Mouse (Mus musculus) kidney, postnatal 36 days (tissue): ENCODE data around the gene Slk.

Experiments used
- DNase-seq, 2 experiments: peaks; one replicate each; pipeline ENCODE4 v3.0.0; 2021 to 2022; ENCODE audit warnings: mixed read lengths in 2 of 2

Gene Slk

DNA sequence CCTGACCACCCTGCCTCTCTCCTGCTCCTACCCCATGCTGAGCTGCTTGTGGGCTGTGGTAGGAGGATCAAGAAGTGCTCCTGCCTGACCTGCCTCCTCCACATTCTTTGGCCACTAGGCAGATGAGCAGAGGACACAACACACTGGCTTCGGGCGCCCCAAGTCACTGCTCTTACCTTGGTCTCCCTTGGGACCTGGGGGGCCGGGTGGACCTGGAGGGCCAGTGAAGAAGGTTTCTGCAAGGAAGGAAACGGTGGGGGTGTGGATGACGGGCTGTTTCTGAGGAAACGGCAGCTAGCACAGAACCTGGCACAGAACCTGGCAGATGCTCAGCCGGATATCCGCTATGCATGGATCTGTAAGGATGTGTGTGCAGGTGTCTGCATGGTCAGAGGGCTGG is 73.7 kb downstream of the Slk start:
- DNase-seq, result no peak

DNA sequence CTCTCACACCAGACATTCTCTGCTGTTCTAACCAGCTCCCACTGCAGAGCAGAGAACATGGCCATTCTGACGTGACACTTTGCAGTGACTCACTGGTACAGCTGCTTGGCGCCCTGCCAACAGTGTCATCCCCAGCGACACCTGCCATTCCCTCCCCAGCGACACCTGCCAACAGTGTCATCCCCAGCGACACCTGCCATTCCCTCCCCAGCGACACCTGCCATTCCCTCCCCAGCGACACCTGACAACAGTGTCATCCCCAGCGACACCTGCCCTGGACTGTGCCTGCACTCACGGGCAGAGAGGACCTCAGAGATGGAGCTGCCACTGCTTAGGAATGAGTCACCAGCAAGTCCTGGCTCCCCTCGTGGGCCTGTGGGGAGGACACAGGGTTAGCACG is 75.4 kb downstream of the Slk start:
- no peak for DNase-seq

DNA sequence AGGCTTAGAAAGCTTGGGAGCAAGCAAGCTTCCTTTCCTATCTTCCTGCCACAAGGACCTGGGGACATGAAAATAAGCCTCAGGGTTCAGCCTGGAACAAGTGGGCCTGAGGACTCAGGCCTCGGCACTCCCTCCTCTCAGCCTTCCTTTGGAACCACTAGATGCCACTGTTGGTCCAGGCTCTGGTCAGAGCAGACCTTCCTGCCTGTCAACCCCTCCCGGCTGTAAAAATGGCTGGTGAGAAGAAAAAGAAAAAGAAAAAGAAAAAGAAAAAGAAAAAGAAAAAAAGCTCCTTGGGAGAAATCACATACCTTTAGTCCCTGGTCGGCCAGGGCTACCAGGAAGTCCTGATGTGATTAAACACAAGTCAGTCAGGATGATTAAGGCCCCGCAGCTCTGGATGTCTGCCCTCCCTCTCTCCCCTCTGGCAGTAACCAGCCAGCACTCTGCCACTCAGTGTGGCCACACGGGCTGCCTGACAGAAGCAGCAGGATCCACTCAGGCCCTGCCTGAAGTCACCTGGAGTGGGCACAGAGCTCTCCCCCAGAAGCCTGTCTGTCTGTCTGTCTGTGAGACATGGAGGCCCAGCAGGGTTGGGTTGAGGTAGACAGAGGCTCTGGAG is 79.5 kb downstream of the Slk start:
- DNase-seq, result peak; percentile 44 to 57

DNA sequence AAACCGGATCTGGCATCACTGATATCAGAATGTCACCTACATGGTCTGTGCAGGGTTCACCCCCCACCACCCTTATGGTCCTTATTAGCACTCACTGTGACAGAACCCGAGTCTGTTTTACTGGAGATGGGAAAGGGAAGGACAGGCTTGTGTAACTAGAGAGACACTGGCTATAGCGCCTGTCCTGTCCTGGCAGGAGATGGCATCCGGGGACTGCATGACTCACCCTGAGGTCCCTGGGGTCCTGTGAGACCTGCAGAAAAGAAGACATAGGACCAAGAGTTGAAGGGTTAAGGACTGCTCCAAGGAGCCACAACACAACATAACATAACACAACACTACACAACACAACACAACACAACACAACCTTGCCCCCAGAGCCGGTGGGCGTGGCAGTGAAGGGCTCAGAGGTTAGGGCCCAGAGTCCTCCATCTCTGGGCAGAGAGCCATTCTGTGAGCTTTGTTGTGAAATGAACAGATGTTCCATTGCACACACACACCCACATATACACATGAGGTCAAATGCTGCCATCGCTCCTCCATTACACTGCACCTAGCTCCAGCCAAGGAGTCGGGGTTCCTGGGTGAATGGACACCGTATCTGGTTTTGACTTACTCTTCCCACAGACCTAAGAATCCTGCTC is 80.4 kb downstream of the Slk start:
- DNase-seq, result no peak

DNA sequence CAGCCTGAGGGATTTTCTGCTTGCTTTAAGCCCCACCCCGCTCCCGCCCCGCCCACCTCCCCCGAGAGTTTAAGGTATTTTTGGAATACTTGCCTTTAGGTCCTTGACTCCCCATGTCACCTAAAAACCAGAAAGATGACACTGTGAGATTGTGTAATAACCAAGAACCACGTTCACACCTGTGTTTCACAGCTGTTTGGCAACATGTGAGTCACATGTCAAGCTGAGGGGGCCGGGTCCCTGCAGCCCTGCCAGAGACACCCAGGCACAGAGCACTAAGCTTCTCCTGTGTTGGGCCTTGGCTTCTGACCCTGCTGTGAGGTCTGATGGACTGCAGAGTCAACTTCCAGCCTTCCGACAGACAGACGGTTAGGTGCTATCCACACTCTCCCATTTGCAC is 88.1 kb downstream of the Slk start:
- no peak for DNase-seq

DNA sequence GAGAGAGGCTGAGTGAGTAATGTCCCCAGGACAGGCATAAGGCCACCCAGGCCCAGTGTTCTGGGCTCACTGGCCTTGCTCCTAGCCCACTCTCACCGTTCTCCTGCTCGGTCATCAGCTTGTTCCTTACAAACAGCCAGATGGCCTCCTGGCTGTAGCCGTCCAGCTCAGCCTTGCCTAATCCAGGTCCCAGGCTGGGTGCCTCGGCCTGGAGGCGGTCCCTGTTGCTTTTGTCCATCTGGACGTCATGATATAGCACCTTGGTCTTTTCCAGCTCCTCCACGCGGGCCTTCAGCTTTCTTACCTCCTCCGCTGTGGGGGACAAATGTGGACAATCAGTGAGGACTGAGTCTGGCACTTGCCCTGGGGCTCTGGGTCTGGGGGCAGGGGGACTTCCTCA is 88.9 kb downstream of the Slk start:
- DNase-seq, result no peak

DNA sequence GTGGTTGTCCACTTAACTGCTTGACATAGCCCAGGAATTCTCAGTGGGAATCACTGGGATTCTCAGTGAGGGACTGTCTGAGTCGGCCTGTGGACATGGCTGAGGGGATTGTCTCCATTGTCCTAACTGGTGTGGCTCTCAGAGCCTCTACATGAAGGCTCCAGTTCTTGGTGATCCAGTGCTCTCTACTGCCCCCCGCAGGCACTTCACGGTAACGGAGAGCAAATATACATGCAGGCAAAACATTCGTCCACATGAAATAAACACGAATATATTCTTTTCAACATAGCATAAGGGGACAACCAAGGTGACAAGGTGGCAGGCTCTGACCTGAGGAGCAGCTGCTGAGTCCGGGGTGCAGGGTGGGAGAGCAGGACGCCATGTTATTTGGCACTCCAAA is 94.9 kb downstream of the Slk start:
- peak; percentile 35 to 78 for DNase-seq

DNA sequence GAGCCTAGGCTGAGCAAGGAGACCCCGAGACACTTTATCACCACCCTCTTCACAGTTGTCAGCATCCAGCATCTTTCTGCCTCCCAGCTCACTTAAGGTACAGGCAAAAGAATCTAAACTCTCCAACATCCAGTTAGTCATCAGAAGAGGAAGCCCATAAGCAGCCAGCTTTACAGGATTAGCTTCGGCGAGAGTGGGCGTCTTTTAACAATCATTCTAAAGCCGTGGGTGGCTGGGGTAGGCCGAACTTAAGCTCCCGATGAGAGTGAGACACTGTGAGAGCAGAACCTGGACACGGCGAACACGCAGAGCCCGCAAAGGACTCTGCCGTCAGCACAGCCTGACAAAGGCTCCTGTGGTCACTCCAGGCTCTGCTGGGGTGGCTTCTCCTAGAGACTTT is 99.2 kb downstream of the Slk start:
- no peak for DNase-seq

DNA sequence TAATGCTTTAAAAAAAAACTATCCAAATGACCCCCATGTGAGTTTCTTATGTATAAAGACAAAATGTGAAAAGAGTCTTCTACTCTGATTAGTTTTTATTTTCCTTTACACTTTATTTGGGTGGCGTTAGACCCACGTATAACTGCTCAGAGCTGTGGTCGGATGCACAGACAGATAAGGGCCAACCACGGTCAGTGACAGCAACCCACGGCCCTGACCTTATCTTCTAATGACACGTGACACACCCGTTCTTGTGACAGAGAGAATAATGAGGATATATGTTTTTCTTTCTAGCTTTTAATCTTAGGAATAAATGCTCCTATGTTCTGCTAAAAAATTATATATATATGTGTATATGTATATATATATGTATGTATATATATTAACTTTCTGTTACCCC is 110.1 kb downstream of the Slk start:
- DNase-seq, result no peak

DNA sequence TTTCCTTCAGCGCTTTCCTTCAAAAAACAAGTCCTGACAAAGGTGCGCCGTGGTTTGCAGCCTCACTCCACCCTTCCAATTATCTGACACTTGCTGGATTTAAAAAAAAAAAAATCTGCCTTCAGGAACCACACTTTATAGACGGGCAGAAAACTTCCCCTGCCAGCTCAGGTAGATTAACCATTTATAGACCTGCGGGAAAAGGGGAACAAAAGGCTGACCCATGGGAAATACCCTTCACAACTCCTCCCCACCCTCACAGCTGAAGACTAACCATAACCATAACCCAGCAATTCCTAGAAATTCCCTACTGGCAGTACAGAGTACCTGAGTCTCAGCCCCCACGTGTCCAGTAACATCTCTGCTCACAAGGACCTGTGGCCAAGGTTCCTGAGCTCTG is 112.5 kb downstream of the Slk start, which contains the start of gene Col17a1:
Gene Col17a1, minus strand, starts transcription at position 101 of the 400 bp plus-strand sequence.
- DNase-seq, result no peak
